Mouse (Mus musculus) hindbrain, embryonic 14.5 days (tissue): Measurements from ENCODE around the gene Tex30. TPM values are rescaled to one million over a fixed set of nuclear protein-coding genes. Genes with fewer than 3 reads are reported as not detected.
"Not testable (repeated sequence)": the region's sequence is repeated elsewhere in the genome, so short reads cannot be mapped to it uniquely, and the experiment has no call there.

ENCODE experiments used
- ATAC-seq: fragments of 200-750 bp; cut with Nextera tagmentation; 2 replicates; pipeline ENCODE4 v1.8.0; 2017; ENCODE audit warnings: moderate number of reproducible peaks, mild to moderate bottlenecking, moderate TSS enrichment, moderate library complexity; ENCODE audit not compliant: low FRiP score
- DNase-seq: peaks from one replicate; pipeline ENCODE4 v3.0.0-alpha.2; 2015; ENCODE audit warnings: low spot score
- H3K27ac ChIP-seq: fragments of 300-500 bp; sonication (generic); 2 replicates; pipeline ENCODE4 v1.5.1; 2014; ENCODE audit warnings: mild to moderate bottlenecking, moderate library complexity
- H3K27me3 ChIP-seq: fragments of 300-500 bp; sonication (generic); 2 replicates; pipeline ENCODE4 v1.6.1; 2014; ENCODE audit warnings: mild to moderate bottlenecking, low read length, mixed read lengths; ENCODE audit not compliant: control insufficient read depth, insufficient read depth
- H3K36me3 ChIP-seq: fragments of 300-500 bp; sonication (generic); replicated peaks from 2 replicates; pipeline ENCODE4 v1.6.1; 2014; ENCODE audit not compliant: control insufficient read depth, insufficient read depth
- H3K4me1 ChIP-seq: fragments of 300-500 bp; sonication (generic); replicated peaks from 2 replicates; pipeline ENCODE4 v1.6.1; 2014; ENCODE audit warnings: antibody characterized with exemption, low read length, mixed read lengths; ENCODE audit not compliant: control insufficient read depth, insufficient read depth
- H3K4me2 ChIP-seq: fragments of 300-500 bp; sonication (generic); replicated peaks from 2 replicates; pipeline ENCODE4 v1.6.1; 2014; ENCODE audit warnings: mild to moderate bottlenecking, moderate library complexity
- H3K4me3 ChIP-seq: fragments of 300-500 bp; sonication (generic); replicated peaks from 2 replicates; pipeline ENCODE4 v1.5.1; 2014; ENCODE audit warnings: mild to moderate bottlenecking, low read length
- H3K9ac ChIP-seq: fragments of 300-500 bp; sonication (generic); 2 replicates; pipeline ENCODE4 v1.6.1; 2014
- H3K9me3 ChIP-seq: fragments of 300-500 bp; sonication (generic); 2 replicates; pipeline ENCODE4 v1.6.1; 2016; ENCODE audit warnings: low read length; ENCODE audit not compliant: control insufficient read depth
- WGBS: fragments of 180-500 bp; shearing (Covaris S2); extraction: QIAGEN DNeasy Blood & Tissue Kit; methylation state at CpG from one replicate; pipeline ENCODE4 v1.1.7; 2014; 5-methylcytosine and 5-hydroxymethylcytosine counted together
- polyA plus RNA-seq: library from polyadenylated mRNA; unstranded; fragments of >200 nt; fragmentation: Nextera tagmentation; extraction: Ambion mirVana; gene quantifications from 2 replicates; pipeline ENCODE4 v1.2.1, GENCODE M21; 2014

Gene Tex30
- polyA plus RNA-seq, 1 experiment from 2014 or later, result 42.7 TPM

GRCm38 (mm10) chr1:44057805-44058204, 44.4 kb downstream of the Tex30 start:
- DNase-seq (no peak), ATAC-seq (no peak)
- H3K9ac ChIP-seq, result no peak overlapping the region
- H3K4me3 ChIP-seq, result no peak overlapping the region
- no peaks in the 10 kb centered on the region for H3K9me3 ChIP-seq
- 90% methylated on average over 3 of the region's 3 CpGs for WGBS
- no peaks in the 10 kb centered on the region for H3K4me1 ChIP-seq
- H3K27ac ChIP-seq, result no peak overlapping the region
- H3K27me3 ChIP-seq, result no peaks in the 10 kb centered on the region
- no peak overlapping the region for H3K4me2 ChIP-seq
- no peaks in the 10 kb centered on the region for H3K36me3 ChIP-seq

GRCm38 (mm10) chr1:44046556-44046955, 55.7 kb downstream of the Tex30 start:
- no peak for ATAC-seq
- 0 out of 2 replicates have a peak, but pooled peaks cover 3% of the 10 kb centered on the region for H3K4me1 ChIP-seq
- H3K36me3 ChIP-seq, result no peaks in the 10 kb centered on the region
- no peak overlapping the region for H3K9ac ChIP-seq
- WGBS, result 81% methylated on average over 2 of the region's 2 CpGs
- H3K4me2 ChIP-seq, result no peak overlapping the region
- DNase-seq, result no peak
- no peak overlapping the region for H3K4me3 ChIP-seq
- H3K27ac ChIP-seq, result no peak overlapping the region
- no peaks in the 10 kb centered on the region for H3K27me3 ChIP-seq
- H3K9me3 ChIP-seq, result no peaks in the 10 kb centered on the region

- not testable (repeated sequence) for H3K9ac ChIP-seq, ATAC-seq, H3K36me3 ChIP-seq, H3K27ac ChIP-seq, DNase-seq, H3K4me1 ChIP-seq, H3K4me3 ChIP-seq, H3K4me2 ChIP-seq, H3K9me3 ChIP-seq, H3K27me3 ChIP-seq
- 90% methylated on average over 5 of the region's 5 CpGs for WGBS
Measured at GRCm38 (mm10) chr1:44045689-44046088, 56.6 kb downstream of the Tex30 start.

GRCm38 (mm10) chr1:44042555-44042915, 59.7 kb downstream of the Tex30 start:
- peak; percentile 75 for ATAC-seq
- Histone ChIP-seq H3K27ac (no peak overlapping the region), H3K9ac (peak overlapping the region; percentile 63)

GRCm38 (mm10) chr1:44041797-44042554, 60.3 kb downstream of the Tex30 start:
- Histone ChIP-seq H3K4me3 (peak overlapping the region; percentile 40), H3K27me3 (no peaks in the 10 kb centered on the region), H3K36me3 (no peaks in the 10 kb centered on the region), H3K9ac (peak overlapping the region; percentile 63), H3K9me3 (no peaks in the 10 kb centered on the region), H3K27ac (no peak overlapping the region; the same call in 1 of the 2 replicates), H3K4me1 (0 out of 2 replicates have a peak, but pooled peaks cover 3% of the 10 kb centered on the region), H3K4me2 (peak overlapping the region; percentile 76)
- peak; percentile 78 for ATAC-seq
- under 1% methylated on average over 17 of the region's 17 CpGs for WGBS
- peak; percentile 87 for DNase-seq

More at GRCm38 (mm10) chr1:44042555-44042915, 59.7 kb downstream of the Tex30 start:
- no peaks in the 10 kb centered on the region for H3K36me3 ChIP-seq
- H3K4me2 ChIP-seq, result peak overlapping the region; percentile 76
- DNase-seq, result peak; percentile 25
- no peaks in the 10 kb centered on the region for H3K9me3 ChIP-seq
- 0 out of 2 replicates have a peak, but pooled peaks cover 3% of the 10 kb centered on the region for H3K4me1 ChIP-seq
- no peaks in the 10 kb centered on the region for H3K27me3 ChIP-seq
- WGBS, result 4% methylated on average over 6 of the region's 6 CpGs
- H3K4me3 ChIP-seq, result peak overlapping the region; percentile 40

Other genes starting within 250 kb of the Tex30 start
- gene Tpp2, start 168.8 kb downstream of the Tex30 start, polyA plus RNA-seq, result 59.1 and 60.5 TPM in 2 replicates
- gene Mettl21c, start 82.4 kb downstream of the Tex30 start, polyA plus RNA-seq, result 1.9 and 2.2 TPM in 2 replicates
- gene Gm8251, start 40.5 kb downstream of the Tex30 start, polyA plus RNA-seq, result 0.07 TPM in 1 of 2 replicates, not detected in the other
- 26.0 and 30.2 TPM in 2 replicates for gene Kdelc1, start 16.4 kb upstream of the Tex30 start, polyA plus RNA-seq
- gene Bivm, start 16.5 kb upstream of the Tex30 start, polyA plus RNA-seq, result 33.1 and 39.2 TPM in 2 replicates
- gene Ercc5, start 45.3 kb upstream of the Tex30 start, polyA plus RNA-seq, result 31.1 TPM in 2 replicates
- not detected in 2 replicates for gene Mettl21e, start 116.5 kb upstream of the Tex30 start, polyA plus RNA-seq